Mouse (Mus musculus): Measurements from ENCODE around the gene Rundc3a.

The Rundc3a gene

DNA sequence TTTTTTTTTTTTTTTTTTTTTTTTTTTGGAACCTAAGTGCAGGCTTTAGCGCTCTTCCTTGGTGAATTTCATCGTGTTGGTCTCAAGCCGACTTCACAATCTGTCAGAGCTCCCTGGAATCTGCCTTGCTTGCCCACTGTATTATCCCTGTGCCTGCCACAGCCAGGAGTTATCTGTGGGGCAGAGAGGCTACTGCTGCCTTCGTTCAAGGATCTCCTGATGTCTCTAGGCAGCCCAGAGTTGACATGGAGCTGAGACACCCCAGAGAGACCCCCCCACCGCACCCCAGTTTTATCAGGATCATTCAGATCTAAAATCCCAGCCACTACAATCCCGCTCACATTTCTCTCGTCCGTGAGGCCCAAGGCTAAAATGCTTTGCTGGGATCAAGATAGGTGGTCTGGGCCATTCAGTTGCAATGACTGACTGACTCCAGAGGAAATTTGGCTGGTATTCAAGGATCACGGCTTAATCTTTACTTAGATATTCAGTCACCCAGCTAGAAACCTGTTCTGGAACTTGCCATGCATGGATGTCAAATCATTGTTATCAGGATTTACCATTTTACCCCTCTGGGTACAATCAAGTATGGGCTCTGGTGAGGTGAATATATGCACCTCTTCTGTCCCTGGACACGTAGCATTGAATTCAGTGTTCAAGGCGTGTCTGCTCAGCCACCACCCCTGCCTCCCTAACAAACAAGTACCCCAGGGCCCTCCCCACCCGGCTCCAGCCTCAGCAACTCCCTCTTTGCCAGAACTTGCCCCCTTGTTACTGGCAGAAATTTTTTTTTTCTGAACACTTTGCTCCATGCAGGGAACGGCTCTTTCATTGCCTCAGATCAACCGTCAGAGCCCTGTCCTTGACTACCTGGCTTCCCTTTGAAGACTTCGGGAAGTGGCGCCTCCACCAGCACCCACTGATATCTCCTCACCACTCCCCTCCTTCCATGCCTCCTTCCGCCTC lies 56.1 kb downstream of the Rundc3a start:
- no peak for TF ChIP-seq GATA4 (IDR thresholded peaks at IDR 0.05; ENCODE audit: insufficient replicate concordance, low read length)
